Mouse (Mus musculus): Measurements from ENCODE around the gene Sdc3. TPM values are rescaled to one million over a fixed set of nuclear protein-coding genes. Genes with fewer than 3 reads are reported as not detected.

The Sdc3 gene
- total and polyA plus RNA-seq, 3 experiments, result 0.14 to 0.30 TPM; not detected in 1

- TF ChIP-seq ZC3H11A (IDR thresholded peaks at IDR 0.05; ENCODE audit: low read depth, low read length), result no peak
- TF ChIP-seq ZKSCAN1 (IDR thresholded peaks at IDR 0.05; ENCODE audit: borderline replicate concordance, low read depth, low read length), result no peak
- no peak for TF ChIP-seq MYC (IDR thresholded peaks at IDR 0.05; ENCODE audit: low read depth, low read length)
- TF ChIP-seq JUN (IDR thresholded peaks at IDR 0.05; ENCODE audit: insufficient read depth, low read depth, low read length), result no peak
- TF ChIP-seq SIN3A (IDR thresholded peaks at IDR 0.05; ENCODE audit: low read length), result no peak
- TF ChIP-seq MEF2A (IDR thresholded peaks at IDR 0.05; ENCODE audit: borderline replicate concordance, low read depth, low read length), result no peak
- no peak for TF ChIP-seq MAX (IDR thresholded peaks at IDR 0.05; ENCODE audit: low read length)
- TF ChIP-seq USF1 (IDR thresholded peaks at IDR 0.05; ENCODE audit: low read depth, low read length), result no peak
- TF ChIP-seq NRF1 (IDR thresholded peaks at IDR 0.05; ENCODE audit: low read depth, low read length), result no peak
- TF ChIP-seq GABPA (IDR thresholded peaks at IDR 0.05; ENCODE audit: insufficient replicate concordance, low read depth, low read length), result no peak
- TF ChIP-seq RCOR1 (conservative IDR thresholded peaks at IDR 0.05; ENCODE audit: low read depth, low read length), result no peak
- no peak for TF ChIP-seq ZNF384 (IDR thresholded peaks at IDR 0.05; ENCODE audit: low read depth, low read length)
- TF ChIP-seq EP300 (IDR thresholded peaks at IDR 0.05; ENCODE audit: low read length), result no peak
- TF ChIP-seq TBP (conservative IDR thresholded peaks at IDR 0.05; ENCODE audit: low read depth, low read length), result no peak
- no peak for TF ChIP-seq E2F4 (IDR thresholded peaks at IDR 0.05; ENCODE audit: insufficient replicate concordance, low read depth, low read length)
- no peak for TF ChIP-seq KAT2A (IDR thresholded peaks at IDR 0.05; ENCODE audit: insufficient replicate concordance, low read length)
- no peak for TF ChIP-seq ZMIZ1 (IDR thresholded peaks at IDR 0.05; ENCODE audit: low read depth, low read length)
- H3K36me3 ChIP-seq (replicated peaks in 1 of 2; ENCODE audit: control insufficient read depth in 1 of 2, insufficient read depth in 1 of 2, low read length in 1 of 2), result no peaks in the 10 kb centered on the region
- H3K4me1 ChIP-seq (ENCODE audit: control insufficient read depth in 1 of 2, insufficient read depth in 2 of 2), result peaks cover 7 to 11% of the 10 kb centered on the region in 2 experiments
- H3K4me3 ChIP-seq (replicated peaks in 1 of 3; ENCODE audit: low read depth in 2 of 3, low read length in 2 of 3, poor library complexity in 1 of 3), result no peak overlapping the region
- no peak overlapping the region for H3K27ac ChIP-seq (ENCODE audit: insufficient read depth, low read depth)
- in situ Hi-C loops (cut with MboI; ENCODE audit: low pct_ligation_motif_present, low pct_unique_long_range_greater_than_20kb, low sequenced_read_pairs) (no loop called here), dilution Hi-C loops (cut with MboI; ENCODE audit: extremely low pct_ligation_motif_present, extremely low pct_unique_long_range_greater_than_20kb, low sequenced_read_pairs) (no loop called here)
- DNase-seq (ENCODE audit: extremely low read depth), result no peak
- no peak overlapping the region for H3K4me2 ChIP-seq (ENCODE audit: insufficient read depth, low read depth, poor library complexity, severe bottlenecking)
- peaks cover 40% of the 10 kb centered on the region for H3K27me3 ChIP-seq (replicated peaks)
- no peak overlapping the region for H3K9ac ChIP-seq (ENCODE audit: insufficient read depth, low read depth)
- no peaks in the 10 kb centered on the region for H3K9me3 ChIP-seq (replicated peaks; ENCODE audit: low read length)
- H3K79me2 ChIP-seq (replicated peaks; ENCODE audit: control insufficient read depth, extremely low read depth, insufficient read depth, poor library complexity, severe bottlenecking), result no peaks in the 10 kb centered on the region
These were observed 14.4 kb downstream of the Sdc3 start for GRCm38 (mm10) chr4:130806746-130807145.

DNA sequence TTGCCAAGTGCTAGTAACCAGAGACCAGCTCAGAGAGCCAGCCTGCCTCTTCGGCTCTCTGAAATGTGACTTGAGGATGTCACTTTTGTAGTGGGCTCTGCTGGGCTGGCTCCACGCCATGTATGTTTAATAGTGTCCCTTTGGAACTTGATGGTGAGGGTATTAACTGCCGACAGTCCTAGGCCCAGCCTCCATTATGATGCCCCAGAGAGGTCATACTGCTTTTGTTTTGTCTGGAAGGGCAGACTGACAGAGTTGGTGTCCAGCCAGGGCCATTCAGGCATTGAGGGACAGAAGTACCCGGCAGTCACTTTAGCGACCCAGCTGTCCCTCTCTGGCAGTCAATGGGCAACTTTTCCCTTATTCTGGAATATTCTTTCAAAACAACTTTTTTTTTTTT is 17.4 kb downstream of the Sdc3 start:
- no peak for TF ChIP-seq JUND (conservative IDR thresholded peaks at IDR 0.05; ENCODE audit: low read depth, low read length)
- TF ChIP-seq MYC (IDR thresholded peaks at IDR 0.05; ENCODE audit: low read depth, low read length), result no peak
- TF ChIP-seq PAX5 (IDR thresholded peaks at IDR 0.05; ENCODE audit: low read length), result no peak
- no peak for TF ChIP-seq USF1 (IDR thresholded peaks at IDR 0.05; ENCODE audit: low read depth, low read length)
- no peak for TF ChIP-seq BHLHE40 (IDR thresholded peaks at IDR 0.05; ENCODE audit: low read depth, low read length)
- TF ChIP-seq MAFK (IDR thresholded peaks at IDR 0.05; ENCODE audit: insufficient replicate concordance, low read length), result no peak
- no peak for TF ChIP-seq EP300 (IDR thresholded peaks at IDR 0.05; ENCODE audit: low read length)
- no peak for TF ChIP-seq IRF4 (IDR thresholded peaks at IDR 0.05; ENCODE audit: low read depth, low read length)
- no peak for TF ChIP-seq ETS1 (conservative IDR thresholded peaks at IDR 0.05; ENCODE audit: low read depth, low read length)
- no peak for TF ChIP-seq JUN (IDR thresholded peaks at IDR 0.05; ENCODE audit: insufficient read depth, low read depth, low read length)
- TF ChIP-seq GABPA (IDR thresholded peaks at IDR 0.05; ENCODE audit: insufficient replicate concordance, low read depth, low read length), result no peak
- TF ChIP-seq MAZ (IDR thresholded peaks at IDR 0.05; ENCODE audit: low read depth, low read length), result no peak
- no peak for TF ChIP-seq CTCF (conservative IDR thresholded peaks at IDR 0.05 in 1 of 2, IDR thresholded peaks at IDR 0.05 in 1 of 2; ENCODE audit: low read depth in 2 of 2, low read length in 2 of 2)
- TF ChIP-seq RCOR1 (conservative IDR thresholded peaks at IDR 0.05; ENCODE audit: low read depth, low read length), result no peak
- no peak for TF ChIP-seq TCF12 (IDR thresholded peaks at IDR 0.05; ENCODE audit: low read depth, low read length)
- no peak for TF ChIP-seq SMC3 (IDR thresholded peaks at IDR 0.05; ENCODE audit: low read depth, low read length)
- in situ Hi-C loops (cut with MboI; ENCODE audit: low pct_ligation_motif_present, low pct_unique_long_range_greater_than_20kb, low sequenced_read_pairs), result no loop called here
- Histone ChIP-seq H3K27me3 (replicated peaks) (peaks cover 67% of the 10 kb centered on the region), H3K36me3 (replicated peaks in 1 of 2; ENCODE audit: control insufficient read depth in 1 of 2, insufficient read depth in 1 of 2, low read length in 1 of 2) (no peaks in the 10 kb centered on the region), H3K4me3 (replicated peaks in 1 of 3; ENCODE audit: low read depth in 2 of 3, low read length in 2 of 3, poor library complexity in 1 of 3) (no peak overlapping the region), H3K9ac (ENCODE audit: insufficient read depth, low read depth) (no peak overlapping the region), H3K4me1 (ENCODE audit: control insufficient read depth in 1 of 2, insufficient read depth in 2 of 2) (no peaks in the 10 kb centered on the region), H3K9me3 (replicated peaks; ENCODE audit: low read length) (no peaks in the 10 kb centered on the region), H3K4me2 (ENCODE audit: insufficient read depth, low read depth, poor library complexity, severe bottlenecking) (no peak overlapping the region), H3K27ac (ENCODE audit: insufficient read depth, low read depth) (no peak overlapping the region), H3K79me2 (replicated peaks; ENCODE audit: control insufficient read depth, extremely low read depth, insufficient read depth, poor library complexity, severe bottlenecking) (no peaks in the 10 kb centered on the region)
- dilution Hi-C loops (cut with MboI; ENCODE audit: extremely low pct_ligation_motif_present, extremely low pct_unique_long_range_greater_than_20kb, low sequenced_read_pairs), result no loop called here
- DNase-seq (ENCODE audit: extremely low read depth), result no peak
